Mouse (Mus musculus) heart, embryonic 12.5 days (tissue): ENCODE data around the gene Gm10401. TPM values are rescaled to one million over a fixed set of nuclear protein-coding genes. Genes with fewer than 3 reads are reported as not detected.

Experiments
- ATAC-seq: fragments of 200-750 bp; cut with Nextera tagmentation; 2 replicates; pipeline ENCODE4 v1.8.0; 2017; ENCODE audit warnings: moderate TSS enrichment, moderate library complexity; ENCODE audit not compliant: insufficient number of reproducible peaks, low FRiP score
- H3K27ac ChIP-seq: fragments of 300-500 bp; sonication (generic); 2 replicates; pipeline ENCODE4 v1.5.1; 2016; ENCODE audit warnings: mild to moderate bottlenecking, moderate library complexity; ENCODE audit not compliant: poor library complexity, severe bottlenecking
- H3K27me3 ChIP-seq: fragments of 300-500 bp; sonication (generic); replicated peaks from 2 replicates; pipeline ENCODE4 v1.6.1; 2016; ENCODE audit warnings: mild to moderate bottlenecking, moderate library complexity
- H3K36me3 ChIP-seq: fragments of 300-500 bp; sonication (generic); 2 replicates; pipeline ENCODE4 v1.6.1; 2016; ENCODE audit warnings: mild to moderate bottlenecking, moderate library complexity
- H3K4me1 ChIP-seq: fragments of 300-500 bp; sonication (generic); replicated peaks from 2 replicates; pipeline ENCODE4 v1.6.1; 2016; ENCODE audit warnings: mild to moderate bottlenecking
- H3K4me2 ChIP-seq: fragments of 300-500 bp; sonication (generic); 2 replicates; pipeline ENCODE4 v1.6.1; 2016; ENCODE audit warnings: mild to moderate bottlenecking, moderate library complexity
- H3K4me3 ChIP-seq: fragments of 300-500 bp; sonication (generic); 2 replicates; pipeline ENCODE4 v1.5.1; 2016; ENCODE audit warnings: mild to moderate bottlenecking
- H3K9ac ChIP-seq: fragments of 300-500 bp; sonication (generic); 2 replicates; pipeline ENCODE4 v1.6.1; 2016; ENCODE audit warnings: mild to moderate bottlenecking, moderate library complexity
- H3K9me3 ChIP-seq: fragments of 300-500 bp; sonication (generic); replicated peaks from 2 replicates; pipeline ENCODE4 v1.6.1; 2016; ENCODE audit warnings: mild to moderate bottlenecking, moderate library complexity
- WGBS: fragments of 180-500 bp; shearing (Covaris S2); methylation state at CpG from one replicate; pipeline ENCODE4 v1.1.7; 2016; 5-methylcytosine and 5-hydroxymethylcytosine counted together
- polyA plus RNA-seq: library from polyadenylated mRNA; unstranded; fragments of >200 nt; fragmentation: Nextera tagmentation; extraction: Ambion mirVana; gene quantifications from 2 replicates; pipeline ENCODE4 v1.2.1, GENCODE M21; 2016

Gm10401 gene
- polyA plus RNA-seq, 1 experiment from 2014 or later = 14.1 TPM

DNA sequence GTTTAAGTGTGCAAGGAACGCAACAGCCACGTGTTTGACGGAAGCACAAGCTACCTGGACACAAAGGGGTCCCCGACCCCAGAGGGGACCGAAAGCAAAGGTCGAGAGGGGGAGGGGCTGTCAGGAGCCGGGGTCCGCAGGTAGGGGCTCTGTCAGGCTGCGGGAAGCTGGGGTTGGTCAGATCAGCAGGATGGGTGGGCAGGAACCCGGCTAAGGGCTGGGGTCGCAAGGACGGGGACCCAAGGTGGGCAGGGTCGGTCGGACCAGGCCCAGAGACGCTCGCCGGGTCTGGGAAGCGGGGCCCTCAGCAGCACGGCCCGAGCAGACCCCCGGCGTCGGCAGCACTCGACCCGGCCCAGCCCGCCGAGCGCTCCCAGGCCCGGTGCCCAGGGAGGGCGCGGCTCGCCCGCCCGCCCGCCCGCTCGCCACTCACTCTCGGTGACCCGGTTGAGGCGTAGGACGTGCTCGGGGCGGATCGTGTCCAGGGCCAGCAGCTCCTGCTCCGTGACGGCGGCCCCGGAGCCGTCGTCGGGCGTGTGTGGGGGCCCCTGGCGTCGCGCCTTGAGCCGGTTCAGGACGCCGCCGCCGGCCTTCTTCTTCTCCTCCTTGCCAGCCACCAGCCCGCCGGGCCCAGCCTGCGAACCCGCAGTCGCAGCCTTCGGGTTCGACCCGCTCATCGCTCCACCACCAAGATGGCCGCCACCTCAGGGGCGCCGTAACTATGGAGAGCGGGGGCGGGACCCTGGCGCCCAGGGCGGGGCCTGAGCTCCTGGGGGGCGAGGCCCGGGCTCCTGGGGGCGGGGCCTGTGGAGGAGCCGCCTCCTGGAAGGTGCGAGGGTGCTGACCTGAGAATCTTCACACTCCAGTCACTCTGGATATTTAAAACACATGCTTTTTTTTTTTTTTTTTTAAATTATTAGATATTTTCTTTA lies 36.4 kb upstream of the Gm10401 start, which contains the start of gene Unc119b:
Gene Unc119b, minus strand, starts transcription at position 742 of the 932 bp plus-strand sequence.
- Histone ChIP-seq H3K27me3 (no peaks in the 10 kb centered on the region), H3K4me2 (peak within 1 kb of the TSS; percentile 97), H3K4me3 (peak within 1 kb of the TSS; percentile 90), H3K4me1 (peaks cover 14% of the 10 kb centered on the region), H3K9ac (peak within 1 kb of the TSS; percentile 88), H3K36me3 (peaks cover 8% of the 10 kb centered on the region), H3K27ac (no peak within 1 kb of the TSS), H3K9me3 (no peaks in the 10 kb centered on the region)
- peak; percentile 96 for ATAC-seq
- WGBS = under 1% methylated on average over 60 of the region's 81 CpGs

DNA sequence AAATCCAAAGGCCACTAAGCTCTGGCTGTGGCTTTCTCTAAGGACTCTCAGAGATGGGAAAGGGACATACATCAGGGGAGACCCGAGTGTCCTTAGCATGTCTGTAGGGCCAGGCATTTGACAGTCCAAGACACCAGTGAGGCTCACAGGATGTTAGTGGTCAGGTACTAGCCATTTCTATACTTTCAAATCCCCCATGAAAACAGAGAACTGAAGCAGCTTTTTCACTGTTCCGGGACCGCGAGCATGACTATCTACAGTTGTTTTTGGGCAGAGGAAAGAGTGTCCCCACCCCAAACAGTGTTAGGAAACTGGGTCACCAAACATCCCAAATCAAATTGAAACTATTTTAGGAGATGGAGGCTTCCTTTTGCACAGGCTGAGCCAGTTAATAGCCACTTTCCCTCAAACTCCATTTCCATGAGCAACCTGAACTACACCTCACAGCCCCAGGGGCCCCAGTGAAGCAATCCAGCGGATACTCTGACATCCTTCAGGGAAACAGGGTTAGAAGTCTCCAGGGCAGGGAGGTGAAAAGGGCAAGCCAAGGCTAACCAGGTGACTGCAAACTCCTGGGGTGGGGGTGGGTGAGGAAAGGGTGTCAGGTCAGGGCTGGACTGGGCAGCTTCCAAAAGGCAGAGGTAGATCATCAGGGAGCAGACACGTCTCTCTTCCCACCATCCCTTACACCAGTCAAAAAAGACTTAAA lies 35.4 kb upstream of the Gm10401 start:
- Histone ChIP-seq H3K27ac (no peak overlapping the region), H3K4me2 (peak overlapping the region; percentile 97), H3K4me1 (peaks cover 14% of the 10 kb centered on the region), H3K36me3 (peaks cover 13% of the 10 kb centered on the region), H3K9me3 (no peaks in the 10 kb centered on the region), H3K9ac (peak overlapping the region; percentile 88), H3K27me3 (no peaks in the 10 kb centered on the region), H3K4me3 (peak overlapping the region; percentile 90)
- no peak for ATAC-seq
- WGBS = 58% methylated on average over 6 of the region's 6 CpGs

DNA sequence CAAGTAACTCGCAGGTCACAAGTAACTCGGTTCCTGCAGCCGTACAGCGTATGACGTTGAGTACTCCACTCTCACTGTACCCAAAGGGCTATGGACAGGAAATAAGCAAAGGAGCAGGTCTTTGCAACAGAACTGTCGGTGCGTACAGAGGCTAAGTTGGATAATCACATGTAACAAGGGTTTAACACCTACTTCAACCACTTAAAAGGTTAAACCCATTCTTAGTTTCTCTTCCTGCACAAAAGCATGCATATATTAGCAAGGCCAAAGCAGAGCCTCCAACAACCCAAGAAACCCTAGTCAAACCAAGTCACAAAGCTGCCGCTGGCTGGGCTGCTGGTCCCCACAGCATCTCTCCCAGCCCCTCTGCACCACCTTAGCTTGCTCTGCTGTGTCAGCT lies 34.4 kb upstream of the Gm10401 start:
- Histone ChIP-seq H3K36me3 (peaks cover 23% of the 10 kb centered on the region), H3K9me3 (no peaks in the 10 kb centered on the region), H3K4me1 (peaks cover 14% of the 10 kb centered on the region), H3K9ac (0 out of 2 replicates have a peak overlapping the region, but pooled peaks have one; percentile 13), H3K4me3 (no peak overlapping the region), H3K27ac (no peak overlapping the region), H3K27me3 (no peaks in the 10 kb centered on the region), H3K4me2 (no peak overlapping the region)
- 83% methylated on average over 8 of the region's 8 CpGs for WGBS
- no peak for ATAC-seq

DNA sequence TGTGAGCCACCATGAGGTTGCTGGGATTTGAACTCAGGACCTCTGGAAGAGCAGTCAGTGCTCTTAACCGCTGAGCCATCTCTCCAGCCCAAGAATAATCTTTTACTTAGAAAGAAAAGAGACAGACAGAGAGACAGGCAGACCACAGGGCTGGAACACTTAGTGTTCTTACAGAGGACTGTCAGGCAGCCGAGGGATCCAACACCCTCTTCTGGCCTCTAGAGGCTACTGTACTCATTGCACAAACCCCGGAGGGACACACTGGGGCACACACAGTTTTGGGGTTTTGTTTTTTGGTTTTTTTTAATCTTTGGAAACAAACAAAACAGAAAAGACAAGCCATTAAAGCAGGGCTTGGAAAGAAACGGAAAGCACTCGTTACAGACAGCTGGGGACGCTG lies 31.2 kb upstream of the Gm10401 start:
- peaks cover 21% of the 10 kb centered on the region for H3K4me1 ChIP-seq
- H3K27ac ChIP-seq = no peak overlapping the region
- H3K4me2 ChIP-seq = no peak overlapping the region
- H3K9ac ChIP-seq = no peak overlapping the region
- no peak for ATAC-seq
- 86% methylated on average over 6 of the region's 6 CpGs for WGBS
- H3K4me3 ChIP-seq = no peak overlapping the region
- H3K9me3 ChIP-seq = no peaks in the 10 kb centered on the region
- peaks cover 38% of the 10 kb centered on the region for H3K36me3 ChIP-seq
- H3K27me3 ChIP-seq = no peaks in the 10 kb centered on the region

DNA sequence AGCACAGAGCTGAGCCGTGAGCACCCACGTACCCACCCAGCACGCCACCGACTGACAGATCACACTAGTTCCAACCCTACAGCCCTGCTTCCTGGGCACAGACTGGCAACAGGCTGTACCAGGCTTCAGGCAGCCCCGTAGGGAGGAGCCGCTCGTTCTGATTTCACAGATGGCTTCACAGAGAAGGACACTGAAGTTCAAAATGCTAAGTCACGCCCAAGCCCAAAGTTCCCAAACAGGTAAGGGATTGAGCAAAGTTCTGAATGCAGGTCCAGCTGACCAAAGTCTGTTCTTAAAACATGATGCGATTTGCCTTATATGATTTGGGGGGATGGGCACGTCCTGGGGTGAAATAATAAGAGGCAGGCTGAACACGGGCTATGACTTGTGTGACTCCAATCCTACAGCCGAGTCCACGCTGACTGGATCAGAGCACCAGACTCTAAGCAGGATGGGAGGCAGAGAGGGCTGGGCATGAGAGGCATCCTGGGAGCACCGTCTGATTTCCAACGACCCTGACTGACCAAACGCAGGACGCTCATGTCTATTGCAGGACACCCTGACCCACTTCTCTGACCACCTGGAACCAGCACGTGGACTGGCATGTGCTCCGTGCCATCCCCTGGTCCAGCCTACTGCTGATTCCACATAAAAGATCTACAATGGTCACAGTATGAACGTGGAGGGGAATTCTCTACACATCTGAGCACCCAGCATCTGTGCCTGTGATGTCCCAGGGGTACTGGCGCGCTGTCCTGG lies 29.5 kb upstream of the Gm10401 start:
- H3K4me2 ChIP-seq = no peak overlapping the region
- H3K4me1 ChIP-seq = peaks cover 8% of the 10 kb centered on the region; the same call in 1 of the 2 replicates
- peaks cover 49% of the 10 kb centered on the region for H3K36me3 ChIP-seq
- ATAC-seq = no peak
- no peak overlapping the region for H3K27ac ChIP-seq
- H3K4me3 ChIP-seq = no peak overlapping the region
- 88% methylated on average over 22 of the region's 22 CpGs for WGBS
- H3K9ac ChIP-seq = no peak overlapping the region
- H3K27me3 ChIP-seq = no peaks in the 10 kb centered on the region
- H3K9me3 ChIP-seq = no peaks in the 10 kb centered on the region

DNA sequence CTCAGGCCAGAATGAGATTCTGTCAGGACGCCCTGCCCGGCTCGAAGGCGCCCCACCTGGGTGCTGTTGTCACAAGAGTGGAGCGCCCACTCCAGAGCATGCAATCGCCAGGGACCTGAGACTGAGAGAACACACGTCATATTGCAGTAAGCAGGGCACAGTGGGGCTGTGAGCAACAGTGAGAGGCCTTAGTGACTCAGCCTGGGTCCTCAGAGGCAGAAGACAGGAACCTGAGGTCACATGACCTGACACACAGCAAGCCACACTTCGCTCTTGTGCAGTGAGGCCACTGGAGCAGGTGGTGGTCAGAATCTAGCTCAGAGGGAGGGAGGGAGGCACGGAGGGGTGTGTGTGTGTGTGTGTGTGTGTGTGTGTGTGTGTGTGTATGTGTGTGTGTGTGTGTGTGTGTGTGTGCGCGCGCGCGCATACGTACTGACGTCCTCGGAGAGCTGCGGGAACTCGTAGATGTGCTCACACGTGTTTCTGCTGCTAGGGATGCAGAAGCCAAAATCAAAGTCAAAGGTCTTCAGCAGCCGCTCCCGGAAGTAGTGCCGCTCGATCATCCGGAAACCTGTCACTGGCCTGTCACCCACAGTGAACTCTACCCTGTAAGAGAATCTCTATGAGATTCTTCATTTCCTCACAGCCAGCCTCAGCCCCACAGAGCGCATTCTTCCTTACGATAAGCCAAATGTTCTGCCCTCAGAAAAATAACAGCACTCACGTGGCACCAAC lies 28.6 kb upstream of the Gm10401 start:
- Histone ChIP-seq H3K27me3 (no peaks in the 10 kb centered on the region), H3K9me3 (no peaks in the 10 kb centered on the region), H3K27ac (no peak overlapping the region), H3K4me3 (no peak overlapping the region), H3K9ac (no peak overlapping the region), H3K4me1 (peaks cover 7% of the 10 kb centered on the region; the same call in 1 of the 2 replicates), H3K4me2 (no peak overlapping the region), H3K36me3 (peaks cover 51% of the 10 kb centered on the region)
- 86% methylated on average over 28 of the region's 28 CpGs for WGBS
- ATAC-seq = no peak

DNA sequence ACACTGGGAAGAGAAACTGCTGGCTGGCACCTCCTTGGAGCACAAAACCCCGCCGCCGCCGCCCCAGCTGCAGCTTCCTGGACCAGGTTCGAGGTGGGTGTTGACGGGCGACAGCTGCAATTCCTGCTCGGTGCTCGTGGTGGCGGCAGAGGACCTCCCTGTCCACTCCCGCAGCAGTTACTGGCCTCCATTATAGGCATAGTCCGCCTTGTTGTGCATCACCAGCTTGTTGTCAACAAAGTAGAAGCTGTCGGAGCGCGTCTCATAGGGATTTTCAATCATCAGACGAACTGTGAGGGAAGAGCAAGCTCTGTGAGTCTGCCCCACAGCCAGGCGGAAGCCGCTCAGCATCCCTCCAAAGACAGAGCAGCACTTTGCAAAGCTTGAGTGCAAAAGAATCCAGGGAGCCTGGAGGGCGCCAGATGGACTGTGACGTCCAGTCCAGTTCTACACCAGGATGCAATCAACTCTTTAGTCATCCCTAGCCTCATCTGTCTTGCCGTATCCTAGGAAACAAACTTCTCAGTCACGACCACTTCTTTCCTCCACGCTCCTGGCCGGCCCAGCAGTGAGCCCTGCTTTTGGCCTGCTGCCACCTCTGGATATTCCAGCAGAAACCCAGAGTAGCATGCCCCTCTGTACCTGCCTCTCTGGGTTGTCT lies 27.2 kb upstream of the Gm10401 start:
- peaks cover 7% of the 10 kb centered on the region; the same call in 1 of the 2 replicates for H3K4me1 ChIP-seq
- H3K27ac ChIP-seq = no peak overlapping the region
- no peak overlapping the region for H3K9ac ChIP-seq
- no peak overlapping the region; the same call in 1 of the 2 replicates for H3K4me2 ChIP-seq
- H3K27me3 ChIP-seq = no peaks in the 10 kb centered on the region
- peak; percentile 43 for ATAC-seq
- no peak overlapping the region for H3K4me3 ChIP-seq
- peaks cover 51% of the 10 kb centered on the region for H3K36me3 ChIP-seq
- 31% methylated on average over 24 of the region's 24 CpGs for WGBS
- H3K9me3 ChIP-seq = no peaks in the 10 kb centered on the region

DNA sequence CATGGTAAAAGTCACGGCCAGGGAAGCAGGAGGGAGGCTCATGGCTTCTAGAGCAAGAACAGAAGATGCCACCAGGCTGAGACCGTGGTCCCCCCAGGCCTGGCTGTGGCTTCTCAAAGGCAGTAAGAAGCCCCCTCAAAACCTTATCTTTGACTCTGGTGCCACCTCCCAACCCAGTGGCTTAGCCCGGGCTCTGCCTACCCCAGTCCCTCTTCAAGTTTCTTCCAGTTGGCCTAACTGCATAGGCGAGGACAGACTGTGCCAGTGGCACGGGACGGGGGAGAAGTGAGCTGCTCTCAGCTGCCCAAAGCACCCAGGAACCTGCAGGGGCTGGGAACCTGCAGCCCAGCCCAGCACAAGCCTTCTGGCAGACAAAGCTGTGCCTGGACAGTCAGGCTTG lies 26.6 kb upstream of the Gm10401 start:
- Histone ChIP-seq H3K9ac (no peak overlapping the region), H3K36me3 (peaks cover 45% of the 10 kb centered on the region), H3K27ac (no peak overlapping the region), H3K4me1 (peaks cover 7% of the 10 kb centered on the region; the same call in 1 of the 2 replicates), H3K4me2 (no peak overlapping the region), H3K4me3 (no peak overlapping the region), H3K27me3 (no peaks in the 10 kb centered on the region), H3K9me3 (no peaks in the 10 kb centered on the region)
- WGBS = 90% methylated on average over 6 of the region's 6 CpGs
- ATAC-seq = no peak

DNA sequence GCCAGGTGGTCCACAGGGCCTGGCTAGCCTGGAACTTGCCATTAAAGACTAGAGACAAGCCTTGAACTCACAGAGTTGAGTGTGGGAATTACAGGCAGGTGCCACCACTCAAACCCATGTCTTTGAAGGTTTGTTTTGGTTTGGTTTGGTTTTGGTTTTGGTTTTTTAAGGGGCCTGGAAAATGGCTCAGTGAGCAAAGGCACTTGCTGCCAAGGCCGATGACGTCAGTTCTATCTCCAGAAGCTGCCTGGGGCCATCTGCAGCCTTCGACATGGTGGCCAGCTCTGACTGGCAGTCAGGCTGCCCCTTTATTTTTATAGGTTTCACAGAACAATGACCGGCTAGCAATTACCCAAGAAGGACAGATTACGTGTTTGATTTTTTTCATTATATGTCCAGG lies 22.9 kb upstream of the Gm10401 start:
- Histone ChIP-seq H3K36me3 (peaks cover 36% of the 10 kb centered on the region), H3K9me3 (0 out of 2 replicates have a peak, but pooled peaks cover 4% of the 10 kb centered on the region), H3K4me2 (no peak overlapping the region), H3K9ac (no peak overlapping the region), H3K27me3 (no peaks in the 10 kb centered on the region), H3K4me1 (peaks cover 10% of the 10 kb centered on the region), H3K4me3 (no peak overlapping the region), H3K27ac (no peak overlapping the region)
- no peak for ATAC-seq
- WGBS = 81% methylated on average over 5 of the region's 5 CpGs
